Mouse (Mus musculus) cortical plate, adult 2 months (tissue): ENCODE data around the gene Lmcd1.

Experiments
- CTCF ChIP-seq: fragments of 200-500 bp; IDR thresholded peaks from 2 replicates; pipeline ENCODE4 v1.5.1; 2011; ENCODE audit warnings: mild to moderate bottlenecking, control low read depth, low read length; ENCODE audit not compliant: insufficient read depth; ENCODE audit errors: extremely low read depth
- POLR2A ChIP-seq: fragments of 200-500 bp; IDR thresholded peaks from 2 replicates; pipeline ENCODE4 v1.6.1; 2011; ENCODE audit warnings: mild to moderate bottlenecking, low read length, control low read depth; ENCODE audit not compliant: insufficient read depth; ENCODE audit errors: extremely low read depth

GRCm38 (mm10) chr6:112267661-112268357 is 5.7 kb upstream of the Lmcd1 start:
- TF ChIP-seq POLR2A (no peak), CTCF (no peak)
